Mouse (Mus musculus) limb, embryonic 11.5 days (tissue): ENCODE measurements around the gene Lum. TPM values are rescaled to one million over a fixed set of nuclear protein-coding genes. Genes with fewer than 3 reads are reported as not detected.

ENCODE experiments used
- polyA plus RNA-seq: library from polyadenylated mRNA; unstranded; fragments of >200 nt; fragmentation: Nextera tagmentation; extraction: Ambion mirVana; gene quantifications from 2 replicates; pipeline ENCODE4 v1.2.1, GENCODE M21; 2014

Lum gene
- polyA plus RNA-seq, 1 experiment from 2014 or later, result 58.0 TPM

Other genes with a start within 250 kb of the Lum start
- gene Dcn, start 85.5 kb upstream of the Lum start, polyA plus RNA-seq, result 12.8 and 13.3 TPM in 2 replicates
- gene Kera, start 41.8 kb downstream of the Lum start, polyA plus RNA-seq, result 6.4 and 10.9 TPM in 2 replicates
- 0.54 and 1.4 TPM in 2 replicates for gene Epyc, start 78.9 kb downstream of the Lum start, polyA plus RNA-seq
- not detected in 2 replicates for gene Ccer1, start 127.9 kb downstream of the Lum start, polyA plus RNA-seq
- not detected in 2 replicates for gene C030005K15Rik, start 161.6 kb downstream of the Lum start, polyA plus RNA-seq